Mouse (Mus musculus) hindbrain, embryonic 16.5 days (tissue): ENCODE results near the gene Nudt15. TPM values are rescaled to one million over a fixed set of nuclear protein-coding genes. Genes with fewer than 3 reads are reported as not detected.
"Not testable (repeated sequence)": the region's sequence is repeated elsewhere in the genome, so short reads cannot be mapped to it uniquely, and the experiment has no call there.

Experiments
- ATAC-seq: fragments of 200-750 bp; cut with Nextera tagmentation; 2 replicates; pipeline ENCODE4 v1.8.0; 2017; ENCODE audit warnings: moderate TSS enrichment, moderate library complexity
- H3K27ac ChIP-seq: fragments of 300-500 bp; sonication (generic); 2 replicates; pipeline ENCODE4 v1.5.1; 2014; ENCODE audit warnings: low read depth, mild to moderate bottlenecking, control low read depth, low read length, moderate library complexity
- H3K27me3 ChIP-seq: fragments of 300-500 bp; sonication (generic); replicated peaks from 2 replicates; pipeline ENCODE4 v1.6.1; 2014; ENCODE audit warnings: low read length; ENCODE audit not compliant: control insufficient read depth, insufficient read depth
- H3K36me3 ChIP-seq: fragments of 300-500 bp; sonication (generic); 2 replicates; pipeline ENCODE4 v1.6.1; 2014; ENCODE audit warnings: mild to moderate bottlenecking, low read length, moderate library complexity, mixed read lengths; ENCODE audit not compliant: control insufficient read depth, insufficient read depth
- H3K4me1 ChIP-seq: fragments of 300-500 bp; sonication (generic); 2 replicates; pipeline ENCODE4 v1.6.1; 2014; ENCODE audit warnings: low read depth, low read length; ENCODE audit not compliant: control insufficient read depth, insufficient read depth
- H3K4me2 ChIP-seq: fragments of 300-500 bp; sonication (generic); 2 replicates; pipeline ENCODE4 v1.6.1; 2014; ENCODE audit warnings: mild to moderate bottlenecking, low read length, control low read depth, moderate library complexity
- H3K4me3 ChIP-seq: fragments of 300-500 bp; sonication (generic); 2 replicates; pipeline ENCODE4 v1.5.1; 2014; ENCODE audit warnings: mild to moderate bottlenecking, low read length, control low read depth, moderate library complexity
- H3K9ac ChIP-seq: fragments of 300-500 bp; sonication (generic); 2 replicates; pipeline ENCODE4 v1.6.1; 2014; ENCODE audit warnings: low read depth, mild to moderate bottlenecking, control low read depth, low read length, moderate library complexity
- H3K9me3 ChIP-seq: fragments of 300-500 bp; sonication (generic); 2 replicates; pipeline ENCODE4 v1.6.1; 2014; ENCODE audit warnings: mild to moderate bottlenecking, low read length, moderate library complexity; ENCODE audit not compliant: control insufficient read depth
- WGBS: fragments of 180-500 bp; shearing (Covaris S2); extraction: QIAGEN DNeasy Blood & Tissue Kit; methylation state at CpG from one replicate; pipeline ENCODE4 v1.1.7; 2014; 5-methylcytosine and 5-hydroxymethylcytosine counted together
- polyA plus RNA-seq: library from polyadenylated mRNA; unstranded; fragments of >200 nt; fragmentation: Nextera tagmentation; extraction: Ambion mirVana; gene quantifications from 2 replicates; pipeline ENCODE4 v1.2.1, GENCODE M21; 2015

Gene Nudt15
- 8.5 and 9.7 TPM in 2 replicates for polyA plus RNA-seq

DNA sequence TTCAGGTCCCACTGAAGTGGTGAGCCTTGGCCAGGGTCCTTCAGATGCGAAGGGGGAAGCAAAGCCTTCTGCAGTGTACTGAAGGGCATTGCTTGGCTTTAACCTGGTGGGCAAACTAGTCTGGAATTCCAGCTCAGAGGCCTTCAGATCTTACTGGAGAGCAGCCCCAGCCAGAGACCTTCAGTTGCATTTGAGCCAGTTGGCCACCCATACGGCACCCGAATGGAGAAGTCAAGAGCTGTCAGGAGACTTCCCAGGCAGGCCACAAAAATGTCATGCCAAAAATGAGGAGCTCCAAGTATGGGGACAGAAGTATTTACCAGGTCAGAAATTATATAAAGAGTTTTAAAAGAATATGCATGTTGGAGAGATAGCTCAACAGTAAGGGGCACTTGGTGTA, at the start of gene Nudt15:
Gene Nudt15 (minus strand): TSS at position 192 of the 400 bp plus-strand sequence.
- Histone ChIP-seq H3K4me1 (no peaks in the 10 kb centered on the region), H3K9ac (no peak within 1 kb of the TSS), H3K27ac (no peak within 1 kb of the TSS), H3K4me3 (no peak within 1 kb of the TSS), H3K36me3 (no peaks in the 10 kb centered on the region), H3K4me2 (no peak within 1 kb of the TSS), H3K9me3 (no peaks in the 10 kb centered on the region), H3K27me3 (no peaks in the 10 kb centered on the region)
- no peak for ATAC-seq
- 89% methylated on average over 3 of the region's 3 CpGs for WGBS

DNA sequence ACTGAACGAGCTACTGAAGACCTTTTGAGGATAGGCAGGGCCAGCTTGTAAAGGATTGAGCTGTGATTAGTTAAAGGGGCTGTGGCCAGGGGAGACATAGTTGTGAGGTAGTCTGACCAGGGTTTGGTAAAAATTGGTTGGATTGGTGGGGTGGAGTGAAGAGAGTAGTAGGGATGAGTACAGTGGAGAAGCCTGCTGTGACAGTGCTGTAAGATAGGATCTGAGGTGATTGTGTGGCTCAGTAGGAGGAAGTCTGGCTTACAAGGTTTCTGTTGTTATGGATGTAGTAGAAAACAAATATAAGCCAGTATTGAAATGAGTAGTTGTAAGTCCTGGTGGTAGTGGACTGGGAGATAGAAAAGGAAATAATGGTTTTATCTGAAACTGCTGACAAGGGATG, 44.1 kb upstream of the Nudt15 start:
- Histone ChIP-seq H3K4me2 (no peak overlapping the region), H3K9ac (no peak overlapping the region), H3K36me3 (peaks cover 24% of the 10 kb centered on the region), H3K27me3 (no peaks in the 10 kb centered on the region), H3K4me1 (no peaks in the 10 kb centered on the region), H3K4me3 (no peak overlapping the region), H3K9me3 (no peaks in the 10 kb centered on the region), H3K27ac (no peak overlapping the region)
- 79% methylated on average over 1 of the region's 1 CpGs for WGBS
- no peak for ATAC-seq

DNA sequence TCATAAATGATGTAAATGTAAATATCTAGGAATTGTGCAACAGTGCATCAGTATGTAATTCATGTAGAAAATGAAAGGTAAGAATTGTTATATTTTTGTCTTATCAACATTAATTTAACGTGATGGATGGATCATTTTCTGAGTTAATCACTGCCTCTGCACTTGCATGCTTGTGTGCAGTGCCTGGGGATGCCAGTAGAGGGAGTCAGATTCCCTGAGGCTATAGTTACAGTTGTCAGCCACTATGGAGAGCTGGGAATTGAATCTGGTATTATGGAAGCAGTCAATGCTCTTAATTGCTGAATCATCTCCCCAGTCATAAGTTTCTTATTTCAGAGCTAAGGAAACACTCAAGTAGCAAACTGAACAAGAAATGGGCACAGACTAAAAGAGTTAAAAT, 40.0 kb upstream of the Nudt15 start:
- ATAC-seq: no peak
- Histone ChIP-seq H3K9ac (no peak overlapping the region), H3K4me2 (no peak overlapping the region), H3K4me3 (no peak overlapping the region), H3K27me3 (no peaks in the 10 kb centered on the region), H3K27ac (no peak overlapping the region), H3K4me1 (no peaks in the 10 kb centered on the region), H3K36me3 (peaks cover 19% of the 10 kb centered on the region), H3K9me3 (peaks cover 3% of the 10 kb centered on the region; the same call in 1 of the 2 replicates)
- 85% methylated on average over 1 of the region's 1 CpGs for WGBS

DNA sequence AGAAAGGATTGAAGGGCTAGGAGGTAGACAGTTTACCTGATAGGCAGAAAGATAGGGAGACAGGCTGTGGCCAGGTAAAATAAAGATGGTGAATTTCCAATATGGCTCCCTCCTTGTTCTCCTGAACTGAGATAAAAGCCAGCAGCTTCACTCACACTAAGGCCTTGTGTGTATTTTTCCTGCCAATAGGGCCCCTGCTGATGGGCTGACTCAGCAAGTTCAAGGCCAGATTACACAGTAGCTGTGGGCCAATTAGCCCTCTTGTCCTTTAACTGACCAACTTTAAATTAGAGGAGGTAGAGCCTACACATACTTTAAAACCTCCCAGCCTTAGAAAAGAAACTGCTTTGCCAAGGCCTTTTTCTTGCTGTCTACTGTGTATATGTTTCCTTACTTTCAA, 28.3 kb upstream of the Nudt15 start:
- ATAC-seq: no peak
- no peak overlapping the region for H3K27ac ChIP-seq
- no peaks in the 10 kb centered on the region for H3K9me3 ChIP-seq
- H3K36me3 ChIP-seq: peaks cover 2% of the 10 kb centered on the region; the same call in 1 of the 2 replicates
- H3K4me1 ChIP-seq: no peaks in the 10 kb centered on the region
- H3K27me3 ChIP-seq: no peaks in the 10 kb centered on the region
- H3K4me2 ChIP-seq: no peak overlapping the region
- no peak overlapping the region for H3K9ac ChIP-seq
- no peak overlapping the region for H3K4me3 ChIP-seq

- no peaks in the 10 kb centered on the region for H3K9me3 ChIP-seq
- ATAC-seq: no peak
- H3K27ac ChIP-seq: no peak overlapping the region
- H3K4me1 ChIP-seq: no peaks in the 10 kb centered on the region
- no peaks in the 10 kb centered on the region for H3K27me3 ChIP-seq
- over 99% methylated on average over 5 of the region's 5 CpGs for WGBS
- no peak overlapping the region for H3K4me3 ChIP-seq
- no peak overlapping the region for H3K4me2 ChIP-seq
- H3K9ac ChIP-seq: no peak overlapping the region
- peaks cover 5% of the 10 kb centered on the region; the same call in 1 of the 2 replicates for H3K36me3 ChIP-seq
Observed at GRCm38 (mm10) chr14:73574053-73574452, 26.0 kb upstream of the Nudt15 start.

- no peaks in the 10 kb centered on the region for H3K27me3 ChIP-seq
- no peak overlapping the region for H3K9ac ChIP-seq
- H3K27ac ChIP-seq: no peak overlapping the region
- no peaks in the 10 kb centered on the region for H3K4me1 ChIP-seq
- no peaks in the 10 kb centered on the region for H3K9me3 ChIP-seq
- H3K4me3 ChIP-seq: no peak overlapping the region
- H3K36me3 ChIP-seq: peaks cover 5% of the 10 kb centered on the region; the same call in 1 of the 2 replicates
- 94% methylated on average over 4 of the region's 4 CpGs for WGBS
- ATAC-seq: no peak
- H3K4me2 ChIP-seq: no peak overlapping the region
Observed at GRCm38 (mm10) chr14:73571143-73571542, 23.1 kb upstream of the Nudt15 start.

- H3K9ac ChIP-seq, H3K27me3 ChIP-seq, H3K9me3 ChIP-seq, H3K4me3 ChIP-seq, H3K27ac ChIP-seq, ATAC-seq, H3K4me2 ChIP-seq, H3K4me1 ChIP-seq, H3K36me3 ChIP-seq: not testable (repeated sequence)
- WGBS: 88% methylated on average over 4 of the region's 4 CpGs
Observed at GRCm38 (mm10) chr14:73569831-73570230, 21.8 kb upstream of the Nudt15 start.

- peaks cover 5% of the 10 kb centered on the region; the same call in 1 of the 2 replicates for H3K36me3 ChIP-seq
- no peaks in the 10 kb centered on the region for H3K9me3 ChIP-seq
- peak overlapping the region; percentile 97 for H3K9ac ChIP-seq
- H3K27me3 ChIP-seq: no peaks in the 10 kb centered on the region
- WGBS: 0% methylated on average over 9 of the region's 10 CpGs
- H3K4me1 ChIP-seq: peaks cover 8% of the 10 kb centered on the region
- no peak; the same call in 1 of the 2 replicates for ATAC-seq
- peak overlapping the region; percentile 83 for H3K27ac ChIP-seq
- peak overlapping the region; percentile 81 for H3K4me2 ChIP-seq
- H3K4me3 ChIP-seq: peak overlapping the region; percentile 94
Observed at GRCm38 (mm10) chr14:73553122-73553696, 5.2 kb upstream of the Nudt15 start.

DNA sequence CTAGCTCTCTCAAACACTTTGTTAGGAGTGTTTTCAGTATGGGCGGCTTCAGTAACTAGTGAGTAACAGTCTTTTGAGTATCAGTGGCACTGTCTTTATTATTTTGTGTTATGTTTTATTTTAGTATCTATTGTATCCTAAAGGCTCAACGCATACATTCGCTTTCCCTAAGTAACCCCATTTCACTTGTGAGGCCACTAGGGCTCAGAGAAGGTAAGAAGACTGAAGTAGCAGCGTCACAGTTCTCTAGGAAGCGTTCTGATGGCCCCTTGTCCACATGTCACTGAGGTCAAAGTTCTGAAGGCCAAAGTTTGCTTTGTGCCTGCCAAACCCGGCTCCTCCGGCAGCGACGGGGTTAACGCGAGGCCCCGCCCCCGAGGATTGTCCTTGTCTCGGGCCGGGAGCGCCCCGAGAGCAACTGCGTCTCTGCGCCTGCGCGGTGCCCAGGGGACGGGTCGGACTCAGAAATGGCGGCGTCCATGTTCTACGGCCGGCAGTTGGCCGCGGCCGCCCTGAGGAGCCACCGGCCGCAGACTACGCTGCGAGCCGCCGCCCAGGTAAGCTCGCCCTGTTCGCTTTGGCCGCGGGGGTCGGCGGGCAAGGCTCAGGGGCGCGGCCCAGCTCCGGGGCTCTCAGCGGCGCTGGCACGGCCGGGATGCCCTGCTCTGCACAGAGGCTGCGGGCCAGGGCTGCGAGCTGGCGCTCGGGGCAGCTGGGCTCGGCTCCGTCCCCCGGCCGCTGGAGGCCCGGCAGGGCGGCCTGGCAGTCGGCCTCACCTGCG, 4.5 kb upstream of the Nudt15 start:
- Histone ChIP-seq H3K36me3 (peaks cover 5% of the 10 kb centered on the region; the same call in 1 of the 2 replicates), H3K27me3 (no peaks in the 10 kb centered on the region), H3K9me3 (no peaks in the 10 kb centered on the region), H3K27ac (peak overlapping the region; percentile 83), H3K4me1 (peaks cover 8% of the 10 kb centered on the region), H3K9ac (peak overlapping the region; percentile 97), H3K4me3 (peak overlapping the region; percentile 94), H3K4me2 (peak overlapping the region; percentile 81)
- peak; percentile 97 for ATAC-seq
- 4% methylated on average over 58 of the region's 61 CpGs for WGBS
